Mouse (Mus musculus): ENCODE data around the gene Hectd4. TPM values are rescaled to one million over a fixed set of nuclear protein-coding genes. Genes with fewer than 3 reads are reported as not detected.
"Not testable (repeated sequence)": the region's sequence is repeated elsewhere in the genome, so short reads cannot be mapped to it uniquely, and the experiment has no call there.

The Hectd4 gene
- polyA plus RNA-seq, 1 experiment, result 11.7 TPM

DNA sequence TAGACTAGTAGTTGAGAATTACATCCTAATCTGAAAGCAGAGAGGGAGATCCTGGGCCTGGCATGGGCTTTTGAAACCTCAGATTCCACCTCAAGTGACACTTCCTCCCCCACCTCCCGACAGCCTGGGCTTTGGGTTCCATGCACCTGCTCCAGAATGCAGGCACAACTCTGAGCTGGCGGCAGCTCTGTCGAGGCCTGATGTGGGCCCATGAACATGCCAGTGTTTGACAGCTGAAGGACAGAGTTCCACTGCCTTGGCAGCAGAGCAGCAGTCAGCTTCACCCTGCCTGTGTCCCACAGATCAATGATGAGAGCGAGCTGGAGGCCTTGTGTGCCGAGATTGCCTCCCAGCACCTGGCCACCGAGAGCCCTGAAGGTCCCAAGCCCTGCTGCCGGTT, 143.4 kb downstream of the Hectd4 start:
- Histone ChIP-seq H3K4me3 (ENCODE audit: insufficient read depth, low read length) (no peak overlapping the region), H3K4me1 (ENCODE audit: control insufficient read depth, insufficient read depth, low read length) (no peaks in the 10 kb centered on the region), H3K27ac (ENCODE audit: insufficient read depth, low read depth, low read length) (no peak overlapping the region)
- TF ChIP-seq CTCF (IDR thresholded peaks at IDR 0.05; ENCODE audit: low read depth, low read length), result no peak
- TF ChIP-seq POLR2A (IDR thresholded peaks at IDR 0.05; ENCODE audit: borderline replicate concordance, low read depth, low read length), result no peak

DNA sequence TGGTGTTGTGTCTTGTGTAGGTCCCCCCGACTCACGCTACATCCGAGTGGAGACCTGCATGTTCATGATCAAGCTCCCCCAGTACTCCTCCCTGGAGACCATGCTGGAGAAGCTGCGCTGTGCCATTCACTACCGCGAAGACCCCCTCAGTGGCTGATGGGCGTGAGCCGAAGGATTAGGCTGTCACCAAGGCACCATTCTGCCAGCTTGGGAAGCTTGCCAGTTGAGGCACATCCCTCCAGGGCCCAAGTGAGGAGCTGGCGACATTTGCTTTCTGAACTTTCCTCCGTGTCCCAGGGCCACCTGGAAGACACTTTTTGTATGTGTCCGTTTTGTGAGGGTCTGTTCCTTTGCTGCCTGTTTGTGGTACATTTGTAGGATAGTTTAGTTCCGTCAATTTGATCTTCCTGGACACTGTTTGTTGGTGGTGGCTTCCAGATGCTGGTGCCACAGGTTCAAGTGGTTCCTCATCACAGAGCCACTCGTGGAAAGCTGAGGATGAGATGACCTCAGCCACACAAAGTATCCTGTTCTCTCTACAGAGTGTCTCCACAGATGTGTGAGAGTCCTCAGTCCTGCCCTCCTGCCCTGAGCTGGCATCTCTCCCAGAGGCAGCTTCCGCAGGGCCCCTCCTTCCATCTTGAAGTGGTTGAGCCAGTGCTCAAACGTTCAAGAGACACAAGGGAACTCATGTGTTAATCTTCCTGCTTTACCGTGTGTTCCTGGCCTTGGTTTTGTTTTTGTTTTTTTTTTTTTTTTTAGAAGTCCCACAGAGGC, 146.6 kb downstream of the Hectd4 start:
- Histone ChIP-seq H3K4me3 (ENCODE audit: insufficient read depth, low read length) (no peak overlapping the region), H3K4me1 (ENCODE audit: control insufficient read depth, insufficient read depth, low read length) (no peaks in the 10 kb centered on the region), H3K27ac (ENCODE audit: insufficient read depth, low read depth, low read length) (no peak overlapping the region)
- TF ChIP-seq CTCF (IDR thresholded peaks at IDR 0.05; ENCODE audit: low read depth, low read length) (no peak), POLR2A (IDR thresholded peaks at IDR 0.05; ENCODE audit: borderline replicate concordance, low read depth, low read length) (no peak)

DNA sequence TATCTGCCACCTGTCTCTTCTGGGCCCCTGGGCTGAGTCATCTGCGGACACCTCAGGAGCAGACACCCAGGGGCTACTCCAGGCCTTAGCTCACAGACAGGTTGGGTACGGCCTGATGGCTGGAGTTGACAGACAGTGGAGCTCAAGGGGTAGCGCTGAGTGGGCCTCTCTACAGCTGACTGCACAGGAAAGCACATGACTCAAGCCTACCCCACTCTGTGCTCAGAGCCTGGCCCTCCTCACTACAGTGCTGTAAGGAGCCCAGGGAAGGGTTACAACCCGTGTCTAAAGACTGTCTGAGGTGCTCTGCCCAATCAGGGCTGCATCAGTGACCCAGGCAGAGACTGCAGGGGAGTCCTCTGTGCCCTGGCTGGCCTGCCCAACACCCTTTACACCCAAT, 147.2 kb downstream of the Hectd4 start:
- TF ChIP-seq POLR2A (IDR thresholded peaks at IDR 0.05; ENCODE audit: borderline replicate concordance, low read depth, low read length) (no peak), CTCF (IDR thresholded peaks at IDR 0.05; ENCODE audit: low read depth, low read length) (no peak)
- Histone ChIP-seq H3K27ac (ENCODE audit: insufficient read depth, low read depth, low read length) (no peak overlapping the region), H3K4me1 (ENCODE audit: control insufficient read depth, insufficient read depth, low read length) (no peaks in the 10 kb centered on the region), H3K4me3 (ENCODE audit: insufficient read depth, low read length) (no peak overlapping the region)

DNA sequence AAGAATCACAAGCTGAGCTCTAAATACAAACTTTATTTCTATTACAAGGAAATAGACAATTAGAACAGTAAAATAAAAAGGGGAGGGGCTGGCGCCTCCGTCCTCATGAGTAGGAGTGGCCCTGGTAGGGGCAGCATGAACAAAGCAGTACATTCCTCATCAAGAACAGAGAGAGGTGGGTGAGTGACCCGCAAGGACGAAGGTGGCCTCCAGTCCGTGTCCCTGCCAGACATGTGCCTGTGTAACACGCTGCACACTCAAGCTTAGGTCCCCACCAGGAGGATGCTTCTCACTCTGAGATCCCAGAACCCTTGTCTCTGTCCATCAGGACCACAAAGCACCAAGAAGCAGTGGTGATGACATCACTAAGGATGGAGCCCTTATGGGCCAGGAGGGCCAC, 151.7 kb downstream of the Hectd4 start:
- TF ChIP-seq POLR2A (IDR thresholded peaks at IDR 0.05; ENCODE audit: borderline replicate concordance, low read depth, low read length), result no peak
- no peak for TF ChIP-seq CTCF (IDR thresholded peaks at IDR 0.05; ENCODE audit: low read depth, low read length)
- Histone ChIP-seq H3K27ac (ENCODE audit: insufficient read depth, low read depth, low read length) (no peak overlapping the region), H3K4me1 (ENCODE audit: control insufficient read depth, insufficient read depth, low read length) (no peaks in the 10 kb centered on the region), H3K4me3 (ENCODE audit: insufficient read depth, low read length) (no peak overlapping the region)

DNA sequence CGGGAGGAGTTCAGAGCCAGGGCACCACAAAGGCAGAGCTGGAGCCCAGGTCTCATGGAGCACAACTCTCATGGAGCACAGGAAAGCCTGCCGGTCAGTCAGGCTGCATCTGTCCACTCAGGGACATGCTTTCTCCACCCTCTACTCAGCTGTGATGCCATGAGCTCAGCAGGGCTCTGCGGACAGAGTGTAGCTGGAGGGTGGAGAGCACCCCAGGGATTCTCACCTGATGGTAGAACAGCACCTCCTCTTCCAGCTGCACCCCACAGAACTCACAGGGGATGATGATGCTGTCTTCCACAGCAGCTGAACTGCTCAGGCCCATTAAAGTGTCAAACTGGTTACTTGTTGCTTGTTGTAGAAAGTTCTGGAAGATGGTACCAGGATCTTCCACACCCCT, 154.8 kb downstream of the Hectd4 start:
- Histone ChIP-seq H3K27ac (ENCODE audit: insufficient read depth, low read depth, low read length) (no peak overlapping the region), H3K4me3 (ENCODE audit: insufficient read depth, low read length) (no peak overlapping the region), H3K4me1 (ENCODE audit: control insufficient read depth, insufficient read depth, low read length) (peaks cover 8% of the 10 kb centered on the region)
- no peak for TF ChIP-seq POLR2A (IDR thresholded peaks at IDR 0.05; ENCODE audit: borderline replicate concordance, low read depth, low read length)
- TF ChIP-seq CTCF (IDR thresholded peaks at IDR 0.05; ENCODE audit: low read depth, low read length), result no peak; the same call in 1 of the 2 replicates

DNA sequence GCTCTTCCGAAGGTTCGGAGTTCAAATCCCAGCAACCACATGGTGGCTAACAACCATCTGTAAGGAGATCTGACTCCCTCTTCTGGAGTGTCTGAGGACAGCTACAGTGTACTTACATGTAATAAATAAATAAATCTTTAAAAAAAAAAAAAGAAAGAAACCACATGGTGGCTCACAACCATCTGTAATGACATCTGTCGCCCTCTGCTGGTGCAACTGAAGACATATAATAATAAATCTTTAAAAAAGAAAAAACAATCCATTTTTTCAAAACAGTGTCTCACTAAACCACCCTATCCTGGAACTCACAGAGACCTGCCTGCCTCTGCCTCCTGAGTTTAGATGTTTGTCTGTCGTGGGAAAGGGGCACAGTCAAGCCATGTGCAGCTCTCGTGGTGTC, 157.0 kb downstream of the Hectd4 start:
- not testable (repeated sequence) for H3K4me1 ChIP-seq (ENCODE audit: control insufficient read depth, insufficient read depth, low read length); H3K27ac ChIP-seq (ENCODE audit: insufficient read depth, low read depth, low read length); H3K4me3 ChIP-seq (ENCODE audit: insufficient read depth, low read length)

DNA sequence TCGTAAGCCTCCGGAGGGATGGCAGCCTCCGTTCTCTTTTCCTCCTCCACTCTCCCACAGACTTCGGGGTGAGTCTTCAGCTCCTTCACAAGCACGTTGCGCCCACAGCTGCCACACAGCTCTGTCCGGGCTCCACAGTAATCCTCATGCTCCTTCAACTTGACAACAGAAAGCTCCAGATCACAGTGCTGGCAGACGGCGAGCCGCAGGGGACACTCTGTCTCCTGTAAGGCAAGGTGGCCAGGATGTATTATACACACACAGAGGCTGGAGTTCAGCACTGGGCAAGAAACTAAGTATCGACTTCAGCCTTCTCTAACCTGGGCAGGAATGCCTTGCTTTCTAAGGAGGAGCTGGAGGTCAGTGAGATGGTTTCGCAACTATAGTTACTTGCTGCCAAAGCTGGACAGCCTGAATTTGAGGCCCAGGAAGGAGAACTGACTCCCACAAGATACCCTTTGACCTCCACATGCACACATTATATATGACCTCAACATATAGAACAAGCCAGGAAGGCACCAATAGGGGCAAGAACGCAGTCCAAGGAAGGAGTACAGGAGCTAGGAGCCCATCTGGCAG, 158.7 kb downstream of the Hectd4 start:
- TF ChIP-seq POLR2A (IDR thresholded peaks at IDR 0.05; ENCODE audit: borderline replicate concordance, low read depth, low read length) (no peak), CTCF (IDR thresholded peaks at IDR 0.05; ENCODE audit: low read depth, low read length) (no peak)
- peaks cover 20% of the 10 kb centered on the region for H3K4me1 ChIP-seq (ENCODE audit: control insufficient read depth, insufficient read depth, low read length)
- no peak overlapping the region for H3K27ac ChIP-seq (ENCODE audit: insufficient read depth, low read depth, low read length)
- H3K4me3 ChIP-seq (ENCODE audit: insufficient read depth, low read length), result no peak overlapping the region

DNA sequence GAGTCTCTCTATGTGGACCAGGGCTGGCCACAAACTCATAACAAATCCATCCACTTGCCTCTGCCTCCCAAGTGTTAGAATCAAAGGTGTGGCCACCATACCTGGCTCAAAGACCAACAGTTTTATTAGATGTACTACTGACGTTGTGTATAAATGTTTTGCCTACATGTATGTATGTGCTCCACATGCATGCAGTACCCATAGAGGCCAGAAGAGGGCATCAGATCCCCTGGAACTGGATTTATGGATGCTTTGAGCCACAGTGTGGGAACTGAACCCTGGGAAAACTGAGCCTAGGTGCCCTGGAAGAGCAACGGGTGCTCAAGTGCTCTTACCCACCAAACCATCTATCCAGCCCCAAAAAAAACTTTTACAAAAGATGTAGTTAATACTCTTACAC, 160.7 kb downstream of the Hectd4 start:
- Histone ChIP-seq H3K4me3 (ENCODE audit: insufficient read depth, low read length) (no peak overlapping the region), H3K4me1 (ENCODE audit: control insufficient read depth, insufficient read depth, low read length) (peaks cover 20% of the 10 kb centered on the region), H3K27ac (ENCODE audit: insufficient read depth, low read depth, low read length) (no peak overlapping the region)
- TF ChIP-seq CTCF (IDR thresholded peaks at IDR 0.05; ENCODE audit: low read depth, low read length) (peak; percentile 14; the same call in 1 of the 2 replicates), POLR2A (IDR thresholded peaks at IDR 0.05; ENCODE audit: borderline replicate concordance, low read depth, low read length) (no peak)

DNA sequence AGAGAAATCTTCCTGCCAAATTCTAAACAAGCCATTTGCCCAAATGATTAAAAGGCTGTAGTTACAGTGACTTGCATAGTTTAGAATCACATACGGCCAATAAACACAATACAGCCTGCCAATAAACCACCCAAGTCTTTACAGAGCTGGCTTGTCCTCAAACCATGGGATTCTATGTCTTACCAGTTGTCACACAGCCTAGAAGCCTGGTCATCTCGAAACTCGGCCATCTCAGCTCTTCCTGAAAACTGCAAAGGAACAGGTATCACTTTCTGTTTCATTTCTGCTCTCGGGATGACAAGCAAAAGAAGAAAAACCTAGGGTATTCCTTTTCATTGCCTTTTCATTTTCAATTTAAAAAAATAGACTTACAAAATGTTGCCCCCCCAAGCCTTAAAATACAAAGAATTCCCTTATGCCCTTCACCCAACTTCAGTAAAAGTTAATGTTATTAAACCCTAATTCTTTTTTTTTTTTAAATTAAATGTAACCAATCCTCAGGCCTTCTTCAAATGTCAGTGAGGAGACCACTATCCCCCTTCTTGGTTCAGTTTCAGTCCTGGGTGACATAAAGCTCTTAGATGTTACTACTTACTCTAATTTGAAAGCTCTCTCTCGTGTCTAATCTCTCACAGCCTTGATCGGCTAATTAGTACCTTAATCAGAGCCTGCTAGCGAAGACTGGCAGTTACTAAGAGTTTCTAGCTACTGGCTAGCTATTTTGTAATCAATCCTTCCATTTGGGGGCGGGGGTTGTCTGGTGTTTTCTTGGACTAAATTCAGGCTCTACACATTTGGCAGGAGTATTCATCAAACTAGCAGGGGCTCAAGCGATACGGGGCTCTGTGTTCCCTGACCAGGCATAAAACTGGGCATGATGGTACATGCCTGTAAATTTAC, 164.1 kb downstream of the Hectd4 start:
- TF ChIP-seq CTCF (IDR thresholded peaks at IDR 0.05; ENCODE audit: low read depth, low read length) (no peak), POLR2A (IDR thresholded peaks at IDR 0.05; ENCODE audit: borderline replicate concordance, low read depth, low read length) (no peak)
- peaks cover 32% of the 10 kb centered on the region for H3K4me1 ChIP-seq (ENCODE audit: control insufficient read depth, insufficient read depth, low read length)
- H3K27ac ChIP-seq (ENCODE audit: insufficient read depth, low read depth, low read length), result peak overlapping the region; percentile 67
- H3K4me3 ChIP-seq (ENCODE audit: insufficient read depth, low read length), result peak overlapping the region; percentile 70

Data from bone marrow macrophage, adult 2 months (primary cell).